ENCODE assay signal across 8 mouse cellular contexts in genomic region chr2:180967010-180967763, GRCm38 (mm10). TPM values are rescaled to one million over a fixed set of nuclear protein-coding genes. Genes with fewer than 3 reads are reported as not detected.
DNase-seq lines count a peak whose midpoint lies in the region; ATAC-seq lines count a peak whose summit lies in the region.

Gene Arfgap1, plus strand, starts transcription at chr2:180967225.

- peaks cover 5% of the 10 kb centered on the region for H3K36me3 ChIP-seq in hindbrain, embryonic 11.5 days (ENCODE audit: control insufficient read depth, insufficient read depth, low read length)

- ATAC-seq in hindbrain, embryonic 11.5 days (ENCODE audit: low FRiP score), result peak; percentile 84

- peak within 1 kb of the TSS; percentile 92 for H3K9ac ChIP-seq in hindbrain, embryonic 11.5 days (ENCODE audit: low read depth, low read length)

- peak within 1 kb of the TSS; percentile 92 for H3K4me3 ChIP-seq in hindbrain, embryonic 11.5 days (ENCODE audit: low read depth, low read length)

- peak within 1 kb of the TSS; percentile 95 for H3K4me2 ChIP-seq in hindbrain, embryonic 11.5 days (replicated peaks; ENCODE audit: low read depth, low read length)

- peak within 1 kb of the TSS; percentile 83 for H3K27ac ChIP-seq in hindbrain, embryonic 11.5 days (ENCODE audit: low read depth, low read length)

- under 1% methylated on average over 53 of the region's 57 CpGs for WGBS in hindbrain, embryonic 11.5 days

- peak; percentile 97 for DNase-seq in MN1 (ENCODE audit: low spot score)
- peak; percentile 95 for DNase-seq in cerebellum, adult 9-11 months
- peak; percentile 87 to 95 for DNase-seq in frontal cortex, adult 2 months (ENCODE audit: extremely low spot score in 1 of 2, low spot score in 1 of 2)
- peak; percentile 89 for DNase-seq in hindbrain, embryonic 11.5 days (ENCODE audit: low spot score)
- peak; percentile 87 to 91 for DNase-seq in layer of hippocampus, postnatal 10 days (ENCODE audit: low spot score in 2 of 2)
- peak; percentile 95 for DNase-seq in lung, postnatal 10 days
- DNase-seq in ovary, postnatal 36 days (ENCODE audit: low spot score), result peak; percentile 91
- DNase-seq in thymus, postnatal 25 days, result peak; percentile 87

- peaks cover 7% of the 10 kb centered on the region; the same call in 1 of the 2 replicates for H3K4me1 ChIP-seq in hindbrain, embryonic 11.5 days (replicated peaks; ENCODE audit: control insufficient read depth, insufficient read depth, low read length)

- H3K27me3 ChIP-seq in hindbrain, embryonic 11.5 days (ENCODE audit: control insufficient read depth, insufficient read depth, low read length), result no peaks in the 10 kb centered on the region

- H3K9me3 ChIP-seq in hindbrain, embryonic 11.5 days (ENCODE audit: control insufficient read depth, low read length), result no peaks in the 10 kb centered on the region

RNA-seq across cellular contexts. Expression of gene Arfgap1, which starts in this region (rescaled TPM):
- polyA plus RNA-seq in frontal cortex, adult 2 months (2012; rRNA removed), result 127 and 143 TPM in 2 replicates
- polyA plus RNA-seq in hindbrain, embryonic 11.5 days (2014; fragmentation: Nextera tagmentation; extraction: Ambion mirVana), result 50.2 and 50.5 TPM in 2 replicates
- 100 to 1,000 TPM; 114 to 118 TPM for total RNA-seq in layer of hippocampus, postnatal 10 days (2021)

Comparison
In these comparisons a context has a peak if more than half of its experiments do, and no peak if none do; other contexts are left out.
1. Peak in every context shown above with its lines: DNase-seq, ATAC-seq, H3K4me3 ChIP-seq and H3K27ac ChIP-seq.